Mouse (Mus musculus): ENCODE measurements around the gene Ylpm1. TPM values are rescaled to one million over a fixed set of nuclear protein-coding genes. Genes with fewer than 3 reads are reported as not detected.

Ylpm1 gene
- polyA plus RNA-seq, 1 experiment: 14.2 TPM

DNA sequence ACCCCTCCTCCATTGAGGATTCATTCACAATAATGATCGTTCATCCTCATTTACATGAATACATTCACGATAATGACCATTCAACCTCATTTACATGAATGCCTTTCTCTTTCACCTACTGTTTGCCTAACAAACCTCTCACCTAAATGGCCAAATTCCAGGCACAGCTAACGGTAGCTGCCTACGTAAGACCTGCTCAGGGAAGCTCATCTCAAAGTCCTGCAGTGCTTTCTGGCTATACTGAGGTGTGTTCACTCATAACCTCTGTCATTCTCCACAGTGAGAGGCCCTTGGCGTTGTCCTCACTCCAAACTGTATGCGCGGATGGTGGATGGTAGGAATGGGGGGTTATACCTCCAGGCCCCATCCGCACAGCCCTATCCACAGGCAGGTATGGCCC is 108.7 kb downstream of the Ylpm1 start:
- peaks cover under 1% of the 10 kb centered on the region; the same call in 1 of the 2 replicates for H3K4me1 ChIP-seq (ENCODE audit: control insufficient read depth, insufficient read depth, insufficient read length)
- H3K27me3 ChIP-seq (ENCODE audit: control insufficient read depth, insufficient read depth, low read length): no peaks in the 10 kb centered on the region
- no peak overlapping the region for H3K27ac ChIP-seq (ENCODE audit: insufficient read depth, low read length)
- DNase-seq (ENCODE audit: low read depth in 1 of 2, low spot score in 2 of 2): no peak
- TF ChIP-seq POLR2A (IDR thresholded peaks at IDR 0.05; ENCODE audit: low read depth, low read length): no peak
- TF ChIP-seq CTCF (IDR thresholded peaks at IDR 0.05; ENCODE audit: extremely low read depth, insufficient read depth, insufficient read length, insufficient replicate concordance): no peak
- H3K4me3 ChIP-seq (ENCODE audit: extremely low read depth, insufficient read depth, insufficient read length): no peak overlapping the region
- H3K36me3 ChIP-seq (ENCODE audit: control insufficient read depth, insufficient read depth, low read length): no peaks in the 10 kb centered on the region
- 96% methylated on average over 8 of the region's 8 CpGs for WGBS

DNA sequence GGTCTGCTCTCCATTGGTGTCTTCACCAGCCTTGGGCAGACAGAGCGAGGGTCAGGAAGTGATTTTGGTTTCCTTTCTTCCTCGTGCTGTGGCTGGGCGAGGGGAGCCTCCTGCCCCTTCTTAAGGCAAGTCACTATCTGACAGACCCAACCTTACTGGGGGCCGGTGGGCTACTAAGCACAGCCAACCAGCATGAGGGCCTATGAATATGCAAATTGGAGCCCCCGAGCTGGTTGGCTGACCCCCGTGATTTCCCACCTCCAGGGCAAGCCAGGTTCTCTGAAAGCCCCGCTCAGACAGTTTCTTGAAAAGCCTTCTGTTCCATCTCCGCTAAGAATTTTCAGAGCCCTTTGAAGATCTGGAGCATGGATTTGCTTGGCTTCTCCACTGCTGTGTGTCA is 110.2 kb downstream of the Ylpm1 start:
- peak overlapping the region; percentile 3; the same call in 1 of the 2 replicates for H3K4me3 ChIP-seq (ENCODE audit: extremely low read depth, insufficient read depth, insufficient read length)
- H3K4me1 ChIP-seq (ENCODE audit: control insufficient read depth, insufficient read depth, insufficient read length): peaks cover 4% of the 10 kb centered on the region
- no peaks in the 10 kb centered on the region for H3K27me3 ChIP-seq (ENCODE audit: control insufficient read depth, insufficient read depth, low read length)
- DNase-seq (ENCODE audit: low read depth in 1 of 2, low spot score in 2 of 2): no peak
- no peak for TF ChIP-seq CTCF (IDR thresholded peaks at IDR 0.05; ENCODE audit: extremely low read depth, insufficient read depth, insufficient read length, insufficient replicate concordance)
- WGBS: 13% methylated on average over 8 of the region's 8 CpGs
- H3K36me3 ChIP-seq (ENCODE audit: control insufficient read depth, insufficient read depth, low read length): no peaks in the 10 kb centered on the region
- no peak overlapping the region for H3K27ac ChIP-seq (ENCODE audit: insufficient read depth, low read length)

GRCm38 (mm10) chr12:85108643-85109042 is 112.5 kb downstream of the Ylpm1 start:
- H3K27me3 ChIP-seq (ENCODE audit: control insufficient read depth, insufficient read depth, low read length): no peaks in the 10 kb centered on the region
- no peaks in the 10 kb centered on the region for H3K36me3 ChIP-seq (ENCODE audit: control insufficient read depth, insufficient read depth, low read length)
- DNase-seq (ENCODE audit: low read depth in 1 of 2, low spot score in 2 of 2): no peak
- H3K27ac ChIP-seq (ENCODE audit: insufficient read depth, low read length): no peak overlapping the region
- peaks cover 6% of the 10 kb centered on the region for H3K4me1 ChIP-seq (ENCODE audit: control insufficient read depth, insufficient read depth, insufficient read length)
- H3K4me3 ChIP-seq (ENCODE audit: extremely low read depth, insufficient read depth, insufficient read length): no peak overlapping the region
- WGBS: 75% methylated on average over 3 of the region's 3 CpGs
- no peak for TF ChIP-seq CTCF (IDR thresholded peaks at IDR 0.05; ENCODE audit: extremely low read depth, insufficient read depth, insufficient read length, insufficient replicate concordance)
- no peak for TF ChIP-seq POLR2A (IDR thresholded peaks at IDR 0.05; ENCODE audit: low read depth, low read length)

GRCm38 (mm10) chr12:85109426-85109825 is 113.3 kb downstream of the Ylpm1 start:
- WGBS: 96% methylated on average over 4 of the region's 4 CpGs
- H3K4me1 ChIP-seq (ENCODE audit: control insufficient read depth, insufficient read depth, insufficient read length): peaks cover 6% of the 10 kb centered on the region

GRCm38 (mm10) chr12:85110011-85110697 is 114.0 kb downstream of the Ylpm1 start:
- peaks cover 2% of the 10 kb centered on the region; the same call in 1 of the 2 replicates for H3K36me3 ChIP-seq (ENCODE audit: control insufficient read depth, insufficient read depth, low read length)
- no peak for TF ChIP-seq CTCF (IDR thresholded peaks at IDR 0.05; ENCODE audit: extremely low read depth, insufficient read depth, insufficient read length, insufficient replicate concordance)
- peak overlapping the region; percentile 77 for H3K27ac ChIP-seq (ENCODE audit: insufficient read depth, low read length)
- WGBS: 14% methylated on average over 18 of the region's 18 CpGs
- DNase-seq (ENCODE audit: low read depth in 1 of 2, low spot score in 2 of 2): no peak
- peak overlapping the region; percentile 95 for H3K4me3 ChIP-seq (ENCODE audit: extremely low read depth, insufficient read depth, insufficient read length)
- H3K4me1 ChIP-seq (ENCODE audit: control insufficient read depth, insufficient read depth, insufficient read length): peaks cover 6% of the 10 kb centered on the region
- no peaks in the 10 kb centered on the region for H3K27me3 ChIP-seq (ENCODE audit: control insufficient read depth, insufficient read depth, low read length)

More at GRCm38 (mm10) chr12:85109426-85109825, 113.3 kb downstream of the Ylpm1 start:
- H3K4me3 ChIP-seq (ENCODE audit: extremely low read depth, insufficient read depth, insufficient read length): no peak overlapping the region
- no peaks in the 10 kb centered on the region for H3K27me3 ChIP-seq (ENCODE audit: control insufficient read depth, insufficient read depth, low read length)
- no peak for TF ChIP-seq POLR2A (IDR thresholded peaks at IDR 0.05; ENCODE audit: low read depth, low read length)
- no peak for DNase-seq (ENCODE audit: low read depth in 1 of 2, low spot score in 2 of 2)
- H3K27ac ChIP-seq (ENCODE audit: insufficient read depth, low read length): no peak overlapping the region
- H3K36me3 ChIP-seq (ENCODE audit: control insufficient read depth, insufficient read depth, low read length): no peaks in the 10 kb centered on the region

DNA sequence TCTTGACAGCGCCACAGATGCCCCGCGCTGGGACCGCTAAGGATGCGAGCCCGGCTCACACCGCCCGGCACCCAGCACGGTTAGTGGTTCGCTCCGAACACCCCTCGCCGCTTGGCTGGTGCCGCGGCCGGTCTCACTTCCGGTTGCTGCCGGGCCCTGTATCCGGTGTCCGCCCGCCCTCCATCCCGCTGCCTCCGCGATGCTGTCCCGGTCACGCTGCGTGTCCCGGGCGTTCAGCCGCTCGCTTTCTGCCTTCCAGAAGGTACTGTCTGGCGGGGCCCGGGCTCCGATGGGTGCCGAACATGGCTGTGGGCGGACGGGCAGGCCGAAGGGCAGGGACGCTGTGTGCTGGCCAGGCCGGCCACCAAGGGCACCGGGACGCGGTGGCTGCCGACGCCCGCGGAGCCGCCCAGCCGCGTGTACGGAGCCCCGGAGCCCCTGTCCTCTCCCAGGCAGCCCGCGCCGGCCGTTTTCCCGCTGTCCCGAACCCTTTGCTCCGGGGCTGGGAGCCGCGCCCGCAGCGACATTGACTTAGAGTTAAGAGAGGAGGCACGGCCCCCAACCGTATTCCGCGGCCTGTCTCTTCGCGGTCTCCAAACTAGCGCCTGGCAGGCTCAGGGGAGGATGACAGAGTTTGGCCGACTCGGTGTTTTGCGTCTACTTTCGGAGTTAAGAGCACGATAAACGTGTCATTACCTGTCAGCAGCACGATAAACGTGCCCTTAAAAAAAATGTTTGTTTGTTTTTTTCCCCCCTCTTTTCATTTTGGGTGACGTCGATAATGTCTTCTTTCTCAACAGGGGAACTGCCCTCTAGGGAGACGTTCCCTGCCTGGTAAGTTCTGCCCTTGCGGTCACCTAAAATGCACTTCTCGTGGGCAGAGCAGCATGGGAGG is 114.8 kb downstream of the Ylpm1 start, which contains the start of the genes Prox2 and Dlst:
Gene Prox2 (minus strand): TSS at position 62 of the 895 bp plus-strand sequence.
Gene Dlst (plus strand): TSS at position 136 of the 895 bp plus-strand sequence.
- Histone ChIP-seq H3K4me1 (ENCODE audit: control insufficient read depth, insufficient read depth, insufficient read length) (peaks cover 6% of the 10 kb centered on the region), H3K36me3 (ENCODE audit: control insufficient read depth, insufficient read depth, low read length) (peaks cover 3% of the 10 kb centered on the region; the same call in 1 of the 2 replicates), H3K4me3 (ENCODE audit: extremely low read depth, insufficient read depth, insufficient read length) (peak within 1 kb of the TSS; percentile 95), H3K27ac (ENCODE audit: insufficient read depth, low read length) (peak within 1 kb of the TSS; percentile 77), H3K27me3 (ENCODE audit: control insufficient read depth, insufficient read depth, low read length) (no peaks in the 10 kb centered on the region)
- TF ChIP-seq POLR2A (IDR thresholded peaks at IDR 0.05; ENCODE audit: low read depth, low read length) (peak; percentile 68), CTCF (IDR thresholded peaks at IDR 0.05; ENCODE audit: extremely low read depth, insufficient read depth, insufficient read length, insufficient replicate concordance) (no peak)
- peak; percentile 60 to 84 for DNase-seq (ENCODE audit: low read depth in 1 of 2, low spot score in 2 of 2)
- WGBS: under 1% methylated on average over 82 of the region's 83 CpGs

Data from spleen, adult 2 months (tissue).